Mouse (Mus musculus) brain, embryonic 14.5 days (tissue): ENCODE data around the gene Asxl1.

ENCODE experiments used
- CTCF ChIP-seq: fragments of 200-500 bp; IDR thresholded peaks from 2 replicates; pipeline ENCODE4 v1.5.1; 2012; ENCODE audit warnings: inconsistent platforms, mild to moderate bottlenecking, moderate library complexity, borderline replicate concordance; ENCODE audit not compliant: insufficient read depth, insufficient read length; ENCODE audit errors: extremely low read depth
- POLR2A ChIP-seq: fragments of 200-500 bp; IDR thresholded peaks from 2 replicates; pipeline ENCODE4 v1.6.1; 2012; ENCODE audit warnings: mild to moderate bottlenecking, inconsistent platforms, borderline replicate concordance; ENCODE audit not compliant: poor library complexity, insufficient read depth, insufficient read length, severe bottlenecking; ENCODE audit errors: extremely low read depth

DNA sequence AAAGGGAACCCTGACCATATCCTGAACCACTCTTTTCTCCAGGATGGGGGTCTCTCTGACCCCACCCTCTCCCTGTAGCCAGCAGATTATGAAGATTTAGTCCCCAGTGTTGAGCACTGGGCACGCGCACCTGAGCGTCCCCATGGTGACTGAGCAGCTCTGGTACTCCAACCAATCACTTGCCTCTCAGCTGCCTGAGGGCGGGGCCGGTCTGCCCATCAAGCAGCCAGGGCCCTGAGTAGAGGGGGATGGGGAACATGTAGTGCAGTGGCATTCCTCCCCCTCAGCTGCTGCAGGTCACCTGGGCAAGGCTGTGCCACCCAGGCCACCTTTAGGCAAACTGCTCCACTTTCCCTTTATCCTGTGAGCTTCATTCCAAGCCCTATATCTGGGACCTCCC, 76.4 kb downstream of the Asxl1 start:
- no peak for TF ChIP-seq POLR2A
- no peak for TF ChIP-seq CTCF
